ENCODE assay signal across 30 mouse cellular contexts in genomic region chr7:88316408-88316807, GRCm38 (mm10).
"Had no signal": no experiment of that assay in that cellular context is flagged by ENCODE, and none has a peak within 500 bp of the region (broad histone marks: within the 10 kb centered on the region; RNA-seq: fewer than 3 reads in every experiment).

No protein-coding gene starts in this region.

- H3K36me3 ChIP-seq: limb, embryonic 10.5 days; limb, embryonic 12.5 days; limb, embryonic 13.5 days; limb, embryonic 15.5 days; liver, embryonic 12.5 days; liver, embryonic 13.5 days; liver, embryonic 15.5 days; lung, embryonic 15.5 days; midbrain, embryonic 10.5 days; midbrain, embryonic 12.5 days; midbrain, embryonic 13.5 days; midbrain, embryonic 15.5 days had no signal

- ATAC-seq: liver, embryonic 12.5 days; liver, postnatal 0 days; midbrain, embryonic 13.5 days; midbrain, embryonic 15.5 days; midbrain, embryonic 16.5 days had no signal

- H3K4me2 ChIP-seq: limb, embryonic 12.5 days; limb, embryonic 13.5 days; limb, embryonic 15.5 days; liver, embryonic 11.5 days; liver, embryonic 12.5 days; liver, embryonic 13.5 days; liver, embryonic 15.5 days; lung, embryonic 15.5 days; midbrain, embryonic 11.5 days; midbrain, embryonic 12.5 days; midbrain, embryonic 13.5 days; midbrain, embryonic 15.5 days had no signal

- H3K4me1 ChIP-seq: limb, embryonic 10.5 days; liver, embryonic 12.5 days; liver, embryonic 13.5 days; liver, embryonic 15.5 days; midbrain, embryonic 10.5 days; midbrain, embryonic 15.5 days had no signal

- H3K9me3 ChIP-seq: limb, embryonic 10.5 days; limb, embryonic 12.5 days; limb, embryonic 13.5 days; limb, embryonic 15.5 days; liver, embryonic 12.5 days; liver, embryonic 13.5 days; liver, embryonic 15.5 days; lung, embryonic 15.5 days; megakaryocyte, embryonic 14.5 days; midbrain, embryonic 10.5 days; midbrain, embryonic 12.5 days; midbrain, embryonic 13.5 days; midbrain, embryonic 15.5 days had no signal

- H3K27ac ChIP-seq: left cerebral cortex, adult 2 months; limb, embryonic 10.5 days; limb, embryonic 12.5 days; limb, embryonic 13.5 days; limb, embryonic 15.5 days; liver, embryonic 12.5 days; liver, embryonic 13.5 days; liver, embryonic 14.5 days; liver, embryonic 15.5 days; lung, embryonic 15.5 days; macrophage; midbrain, embryonic 10.5 days; midbrain, embryonic 12.5 days; midbrain, embryonic 13.5 days; midbrain, embryonic 15.5 days had no signal

- DNase-seq: left cerebral cortex, postnatal 4 days; liver; liver, embryonic 13.5 days; liver, postnatal 0 days; lung, adult 18-20 months; lung, adult 2 months; lung, postnatal 10 days; lung, postnatal 14 days; lung, postnatal 36 days; lung, postnatal 4 days; midbrain, embryonic 14.5 days had no signal

- H3K9ac ChIP-seq: limb, embryonic 12.5 days; limb, embryonic 13.5 days; limb, embryonic 15.5 days; liver, embryonic 12.5 days; liver, embryonic 13.5 days; liver, embryonic 14.5 days; liver, embryonic 15.5 days; liver, postnatal 0 days; lung, embryonic 15.5 days; midbrain, embryonic 12.5 days; midbrain, embryonic 13.5 days; midbrain, embryonic 15.5 days had no signal

- H3K27me3 ChIP-seq: limb, embryonic 12.5 days; limb, embryonic 13.5 days; limb, embryonic 15.5 days; liver, embryonic 12.5 days; liver, embryonic 13.5 days; liver, embryonic 15.5 days; lung, embryonic 15.5 days; megakaryocyte, embryonic 14.5 days; midbrain, embryonic 12.5 days; midbrain, embryonic 13.5 days; midbrain, embryonic 15.5 days had no signal

- H3K4me3 ChIP-seq: left cerebral cortex, adult 2 months; limb, embryonic 10.5 days; limb, embryonic 12.5 days; limb, embryonic 13.5 days; limb, embryonic 15.5 days; liver, embryonic 12.5 days; liver, embryonic 13.5 days; liver, embryonic 15.5 days; lung, embryonic 15.5 days; megakaryocyte, embryonic 14.5 days; midbrain, embryonic 10.5 days; midbrain, embryonic 12.5 days; midbrain, embryonic 13.5 days; midbrain, embryonic 15.5 days; myocyte had no signal
